Mouse (Mus musculus) effector memory CD4-positive, alpha-beta T cell, adult 5 months (primary cell): ENCODE measurements around the gene Krtap9-5. TPM values are rescaled to one million over a fixed set of nuclear protein-coding genes. Genes with fewer than 3 reads are reported as not detected.

Experiments used
- polyA plus RNA-seq: library from polyadenylated mRNA; unstranded; fragments of 100-300 nt; shearing (Covaris generic); gene quantifications from one replicate; pipeline ENCODE4 v1.2.1, GENCODE M21; 2017

The Krtap9-5 gene
- polyA plus RNA-seq, result not detected

GRCm38 (mm10) chr11:99948175-99948574, at the start of gene Krtap9-5:
Gene Krtap9-5, plus strand, starts transcription at chr11:99948475.

DNA sequence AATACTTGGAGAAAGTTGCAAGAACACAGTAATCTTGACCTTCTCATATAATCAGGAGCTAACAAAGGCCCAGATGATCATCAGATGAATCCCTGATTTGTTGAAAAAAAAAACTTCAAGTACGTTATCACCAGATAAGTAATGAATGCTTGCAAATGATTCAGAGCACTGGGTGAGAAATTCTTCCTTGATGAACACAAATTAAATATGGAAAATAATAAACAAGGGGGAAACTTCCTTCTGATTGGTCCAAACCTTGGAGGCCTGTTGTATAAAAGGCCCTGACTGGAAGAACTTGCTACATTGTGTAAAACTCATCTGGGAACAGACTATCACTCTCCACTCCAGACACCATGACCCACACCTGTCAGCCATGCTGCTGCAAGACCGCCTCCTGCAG, 40.7 kb upstream of the Krtap9-5 start, which contains the start of gene Krtap31-1:
TSS of gene Krtap31-1 (plus strand) at position 301 of the 400 bp plus-strand sequence.

DNA sequence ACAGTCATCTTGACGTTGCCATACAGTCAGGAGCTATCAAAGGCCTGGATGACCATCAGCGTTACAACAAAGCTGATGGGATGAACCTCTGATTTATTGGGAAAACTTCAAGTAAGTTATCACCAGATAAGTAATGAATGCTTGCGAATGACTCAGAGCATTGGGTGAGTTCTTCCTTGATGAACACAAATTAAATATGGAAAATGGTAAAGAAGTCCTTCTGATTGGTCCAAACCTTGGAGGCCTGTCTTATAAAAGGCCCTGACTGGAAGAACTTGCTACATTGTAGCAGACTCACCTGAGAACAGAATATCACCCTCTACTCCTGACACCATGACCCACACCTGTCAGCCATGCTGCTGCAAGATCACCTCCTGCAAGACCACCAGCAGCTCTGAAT, 33.8 kb upstream of the Krtap9-5 start, which contains the start of gene Gm11565:
TSS of gene Gm11565 (plus strand) at position 301 of the 400 bp plus-strand sequence.

DNA sequence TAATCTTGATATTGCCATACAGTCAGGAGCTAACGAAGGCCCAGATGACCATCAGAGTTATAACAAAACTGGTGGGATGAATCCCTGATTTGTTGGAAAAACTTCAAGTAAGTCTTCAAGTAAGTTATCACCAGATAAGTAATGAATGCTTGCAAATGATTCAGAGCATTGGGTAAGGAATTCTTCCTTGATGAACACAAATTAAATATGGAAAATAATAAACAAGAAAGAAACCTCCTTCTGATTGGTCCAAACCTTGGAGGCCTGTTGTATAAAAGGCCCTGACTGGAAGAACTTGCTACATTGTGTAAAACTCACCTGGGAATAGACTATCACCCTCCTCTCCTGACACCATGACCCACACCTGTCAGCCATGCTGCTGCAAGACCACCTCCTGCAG, 12.3 kb upstream of the Krtap9-5 start, which contains the start of gene Krtap31-2:
TSS of gene Krtap31-2 (plus strand) at position 301 of the 400 bp plus-strand sequence.

DNA sequence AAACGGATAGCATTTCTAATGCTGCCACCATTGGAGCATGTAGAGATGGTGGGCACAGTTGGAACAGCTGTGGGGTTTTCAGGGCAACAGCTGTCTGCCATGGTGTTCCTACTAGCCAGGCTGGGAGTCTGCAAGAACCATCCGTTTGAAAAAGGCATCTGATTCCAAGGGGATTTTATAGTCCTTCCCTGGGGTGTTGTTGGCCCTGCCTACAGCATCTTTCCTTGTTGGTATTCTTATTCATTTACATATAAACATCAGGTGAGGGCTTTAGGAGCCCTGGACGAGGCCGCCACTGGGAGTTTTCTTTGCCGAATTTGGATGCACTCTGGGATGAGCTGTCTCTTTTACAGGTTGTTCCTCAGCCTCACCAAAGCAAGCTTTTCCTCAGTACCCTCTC, 30.7 kb downstream of the Krtap9-5 start, which contains the start of gene Krtap29-1:
TSS of gene Krtap29-1 (minus strand) at position 101 of the 400 bp plus-strand sequence.

DNA sequence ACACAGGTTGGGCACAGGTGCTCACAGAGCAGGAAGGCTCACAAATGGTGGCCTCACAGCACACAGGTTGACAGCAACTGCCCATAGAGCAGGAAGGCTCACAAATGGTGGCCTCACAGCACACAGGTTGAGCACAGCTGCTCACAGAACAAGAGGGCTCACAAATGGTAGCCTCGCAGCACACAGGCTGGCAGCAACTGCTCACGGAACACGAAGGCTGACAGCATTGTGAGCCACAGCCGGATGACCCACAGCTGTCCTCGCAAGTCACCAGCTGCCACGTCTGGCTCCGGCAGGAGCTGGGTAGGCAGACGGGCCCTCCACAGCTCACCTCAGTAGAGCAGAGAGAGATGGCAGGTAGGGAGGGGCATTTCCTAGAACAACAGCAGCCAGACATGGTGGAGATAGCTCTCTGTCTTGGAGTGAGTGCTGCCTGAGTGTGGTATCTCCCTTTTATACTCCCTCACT, 37.9 kb downstream of the Krtap9-5 start, which contains the start of gene Krtap16-1:
TSS of gene Krtap16-1 (minus strand) at position 418 of the 468 bp plus-strand sequence.

GRCm38 (mm10) chr11:99993620-99994383, 45.5 kb downstream of the Krtap9-5 start, which contains the start of gene Krtap17-1:
Gene Krtap17-1, minus strand, starts transcription at chr11:99993994.

Other genes with a start within 250 kb of the Krtap9-5 start
- gene Gm14180, start 214.2 kb upstream of the Krtap9-5 start, polyA plus RNA-seq, result not detected
- gene Gm11595, start 175.6 kb upstream of the Krtap9-5 start, polyA plus RNA-seq, result not detected
- gene Krtap4-8, start 167.8 kb upstream of the Krtap9-5 start, polyA plus RNA-seq, result not detected
- gene Krtap4-9, start 163.3 kb upstream of the Krtap9-5 start, polyA plus RNA-seq, result not detected
- not detected for gene Gm11596, start 155.0 kb upstream of the Krtap9-5 start, polyA plus RNA-seq
- not detected for gene Gm11569, start 149.5 kb upstream of the Krtap9-5 start, polyA plus RNA-seq
- gene Gm11554, start 144.0 kb upstream of the Krtap9-5 start, polyA plus RNA-seq, result not detected
- gene Krtap4-13, start 138.6 kb upstream of the Krtap9-5 start, polyA plus RNA-seq, result not detected
- not detected for gene Gm11564, start 132.8 kb upstream of the Krtap9-5 start, polyA plus RNA-seq
- not detected for gene 2300003K06Rik, start 110.4 kb upstream of the Krtap9-5 start, polyA plus RNA-seq
- gene Krtap4-16, start 96.9 kb upstream of the Krtap9-5 start, polyA plus RNA-seq, result not detected
- gene Gm11568, start 90.6 kb upstream of the Krtap9-5 start, polyA plus RNA-seq, result not detected
- not detected for gene Gm11559, start 84.0 kb upstream of the Krtap9-5 start, polyA plus RNA-seq
- gene Krtap9-1, start 75.1 kb upstream of the Krtap9-5 start, polyA plus RNA-seq, result not detected
- gene Gm11567, start 69.3 kb upstream of the Krtap9-5 start, polyA plus RNA-seq, result not detected
- gene Krtap31-1, start 40.6 kb upstream of the Krtap9-5 start, polyA plus RNA-seq, result not detected
- not detected for gene Gm11565, start 33.7 kb upstream of the Krtap9-5 start, polyA plus RNA-seq
- gene Krtap31-2, start 12.2 kb upstream of the Krtap9-5 start, polyA plus RNA-seq, result not detected
- gene Krtap29-1, start 30.6 kb downstream of the Krtap9-5 start, polyA plus RNA-seq, result not detected
- gene Krtap16-1, start 38.1 kb downstream of the Krtap9-5 start, polyA plus RNA-seq, result not detected
- gene Krtap17-1, start 45.5 kb downstream of the Krtap9-5 start, polyA plus RNA-seq, result not detected
- not detected for gene Krt33a, start 67.7 kb downstream of the Krtap9-5 start, polyA plus RNA-seq
- gene Krt33b, start 81.4 kb downstream of the Krtap9-5 start, polyA plus RNA-seq, result not detected
- gene Krt34, start 93.1 kb downstream of the Krtap9-5 start, polyA plus RNA-seq, result not detected
- gene Krt31, start 102.1 kb downstream of the Krtap9-5 start, polyA plus RNA-seq, result not detected
- not detected for gene Krt32, start 139.8 kb downstream of the Krtap9-5 start, polyA plus RNA-seq
- gene Krt35, start 147.8 kb downstream of the Krtap9-5 start, polyA plus RNA-seq, result not detected
- not detected for gene Krt36, start 157.2 kb downstream of the Krtap9-5 start, polyA plus RNA-seq
- gene Krt13, start 173.1 kb downstream of the Krtap9-5 start, polyA plus RNA-seq, result not detected
- not detected for gene Krt15, start 187.5 kb downstream of the Krtap9-5 start, polyA plus RNA-seq
- not detected for gene Krt19, start 200.2 kb downstream of the Krtap9-5 start, polyA plus RNA-seq
- not detected for gene Krt9, start 244.8 kb downstream of the Krtap9-5 start, polyA plus RNA-seq